Mouse (Mus musculus): Measurements from ENCODE around the gene Dnah7a.
"Not testable (repeated sequence)": the region's sequence is repeated elsewhere in the genome, so short reads cannot be mapped to it uniquely, and the experiment has no call there.

- TF ChIP-seq CTCF (IDR thresholded peaks at IDR 0.05; ENCODE audit: extremely low read depth, insufficient read depth, insufficient read length, insufficient replicate concordance); POLR2A (IDR thresholded peaks at IDR 0.05; ENCODE audit: low read depth, low read length): not testable (repeated sequence)
These were observed 6.8 kb upstream of the Dnah7a start for GRCm38 (mm10) chr1:53713383-53713782.

Data from spleen, adult 2 months (tissue).